Mouse (Mus musculus): Measurements from ENCODE around the gene Asb16. TPM values are rescaled to one million over a fixed set of nuclear protein-coding genes. Genes with fewer than 3 reads are reported as not detected.
A peak's percentile ranks its signal among the peaks of the same experiment; 100 is the strongest.

Gene Asb16
- polyA plus RNA-seq, 2 experiments, result 0.05 to 0.44 TPM

DNA sequence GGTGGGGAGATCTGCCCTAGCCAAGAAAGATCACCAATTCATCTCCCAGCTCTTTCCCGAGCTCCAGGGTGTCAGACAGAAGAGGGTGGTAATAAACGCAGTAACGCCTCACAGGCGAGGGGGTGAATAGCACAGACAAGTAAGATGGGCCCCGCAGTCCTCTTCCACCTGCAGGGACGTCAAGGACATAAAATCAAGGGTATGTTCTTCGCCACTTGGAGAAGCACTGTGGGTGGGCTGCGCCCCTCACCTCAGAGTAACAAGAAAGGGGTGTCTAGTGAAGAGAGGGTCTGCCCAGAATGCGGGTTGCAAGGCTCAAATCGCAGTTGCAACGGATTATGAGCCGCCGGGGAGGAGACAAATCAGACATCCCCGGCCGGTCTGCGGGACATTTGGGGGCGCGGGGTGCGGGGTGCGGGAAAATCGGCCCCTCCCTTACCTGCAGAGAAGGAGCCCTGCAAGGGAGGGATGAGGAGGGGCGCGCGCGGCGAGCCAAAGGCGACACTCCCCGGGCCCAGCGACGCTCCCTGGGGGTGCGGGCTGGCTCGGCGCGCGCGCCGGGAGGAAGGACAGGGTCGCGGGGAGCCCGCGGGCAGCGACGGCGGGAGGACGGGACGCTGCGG, 39.1 kb upstream of the Asb16 start:
- peaks cover 4 to 19% of the 10 kb centered on the region in 2 experiments for H3K4me1 ChIP-seq (replicated peaks; ENCODE audit: control insufficient read depth in 2 of 2, insufficient read depth in 2 of 2, low read length in 1 of 2)
- no peak for DNase-seq (ENCODE audit: low read depth in 3 of 3, low spot score in 3 of 3)
- H3K27me3 ChIP-seq (ENCODE audit: control insufficient read depth, insufficient read depth, low read length), result peaks cover 23% of the 10 kb centered on the region
- peak; percentile 62 for ATAC-seq (ENCODE audit: insufficient read depth)
- 2% methylated on average over 44 of the region's 47 CpGs for WGBS (ENCODE audit: insufficient replicate concordance)
- no peak overlapping the region; the same call in 1 of the 2 replicates for H3K27ac ChIP-seq
- peak overlapping the region; percentile 72 for H3K9ac ChIP-seq (replicated peaks)
- no peaks in the 10 kb centered on the region for H3K9me3 ChIP-seq (ENCODE audit: control insufficient read depth, low read length)
- no peaks in the 10 kb centered on the region for H3K36me3 ChIP-seq (replicated peaks; ENCODE audit: control insufficient read depth, insufficient read depth, low read depth)
- TF ChIP-seq EP300 (IDR thresholded peaks at IDR 0.05; ENCODE audit: low read depth), result no peak
- no peak for TF ChIP-seq CTCF (IDR thresholded peaks at IDR 0.05; ENCODE audit: low read depth)
- peak overlapping the region; percentile 69 to 87 for H3K4me3 ChIP-seq (ENCODE audit: insufficient read depth in 1 of 2, low read depth in 2 of 2, low read length in 2 of 2)
- peak overlapping the region; percentile 92 for H3K4me2 ChIP-seq (ENCODE audit: low read depth)

DNA sequence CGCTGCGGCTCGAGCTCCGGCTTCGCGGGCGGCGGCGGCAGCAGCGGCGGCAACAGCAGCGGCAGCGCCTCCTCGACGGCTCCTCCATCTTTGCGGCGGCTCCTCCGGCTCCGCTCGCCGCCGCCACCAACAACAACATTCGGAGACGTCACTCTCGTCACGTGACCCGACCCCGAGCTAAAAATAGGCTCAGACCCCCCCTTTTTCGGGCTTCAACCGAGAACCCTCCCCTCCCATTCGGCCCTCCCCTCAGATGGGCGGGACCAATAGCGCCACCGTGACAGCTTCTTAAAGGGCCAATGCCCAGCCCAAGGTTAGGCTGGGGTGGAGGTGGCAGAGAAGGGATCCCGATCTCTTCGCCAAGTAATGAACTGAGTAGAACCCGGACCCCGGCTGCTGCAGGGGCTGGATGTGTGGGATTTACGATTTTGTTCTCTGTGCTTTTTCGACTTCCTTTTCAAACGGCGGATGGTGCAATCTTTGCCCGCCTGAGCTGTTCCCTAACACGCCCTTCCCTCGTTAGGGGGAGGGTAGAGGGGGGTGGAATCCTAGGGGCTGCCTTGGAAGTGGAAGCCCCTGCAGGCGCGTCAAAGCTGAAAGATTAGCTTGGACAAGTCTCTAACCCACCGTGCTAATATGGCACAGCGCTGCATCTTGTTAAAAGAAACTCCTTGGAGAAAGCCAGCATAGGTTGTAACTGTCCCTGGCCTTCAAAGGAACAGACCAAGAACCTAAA, 38.4 kb upstream of the Asb16 start, which contains the start of gene Hdac5:
Hdac5 (minus strand) TSS at position 161 of the 736 bp plus-strand sequence.
- DNase-seq (ENCODE audit: low read depth in 3 of 3, low spot score in 3 of 3), result peak; percentile 94 to 97 (median 95)
- no peak within 1 kb of the TSS; the same call in 1 of the 2 replicates for H3K27ac ChIP-seq
- peak within 1 kb of the TSS; percentile 69 to 87 for H3K4me3 ChIP-seq (ENCODE audit: insufficient read depth in 1 of 2, low read depth in 2 of 2, low read length in 2 of 2)
- TF ChIP-seq CTCF (IDR thresholded peaks at IDR 0.05; ENCODE audit: low read depth), result peak; percentile 19; the same call in 1 of the 2 replicates
- TF ChIP-seq EP300 (IDR thresholded peaks at IDR 0.05; ENCODE audit: low read depth), result no peak
- H3K9me3 ChIP-seq (ENCODE audit: control insufficient read depth, low read length), result no peaks in the 10 kb centered on the region
- no peaks in the 10 kb centered on the region for H3K36me3 ChIP-seq (replicated peaks; ENCODE audit: control insufficient read depth, insufficient read depth, low read depth)
- WGBS (ENCODE audit: insufficient replicate concordance), result under 1% methylated on average over 47 of the region's 49 CpGs
- H3K4me2 ChIP-seq (ENCODE audit: low read depth), result peak within 1 kb of the TSS; percentile 92
- ATAC-seq (ENCODE audit: insufficient read depth), result peak; percentile 97
- peak within 1 kb of the TSS; percentile 72 for H3K9ac ChIP-seq (replicated peaks)
- peaks cover 23% of the 10 kb centered on the region for H3K27me3 ChIP-seq (ENCODE audit: control insufficient read depth, insufficient read depth, low read length)
- H3K4me1 ChIP-seq (replicated peaks; ENCODE audit: control insufficient read depth in 2 of 2, insufficient read depth in 2 of 2, low read length in 1 of 2), result peaks cover 4 to 14% of the 10 kb centered on the region in 2 experiments

DNA sequence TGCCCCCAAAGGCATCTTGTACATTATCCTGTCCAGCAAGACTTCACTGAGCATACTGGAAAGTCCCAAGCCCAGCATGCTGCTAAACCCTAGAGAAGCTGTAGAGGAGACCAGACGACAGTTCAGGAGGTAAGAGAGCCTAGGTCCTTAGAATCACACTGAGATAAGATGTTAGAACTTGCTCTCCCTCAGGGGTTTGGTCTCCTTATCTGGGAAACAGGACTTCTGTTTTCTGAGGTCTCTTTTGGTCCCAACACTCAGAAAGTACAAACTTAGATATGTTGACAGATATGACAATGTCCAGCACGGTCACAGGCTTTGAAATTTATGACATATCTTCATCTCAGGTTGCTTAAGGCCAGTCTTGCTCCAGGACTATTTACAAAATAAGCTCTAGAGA, 32.5 kb upstream of the Asb16 start:
- no peak overlapping the region for H3K4me3 ChIP-seq (ENCODE audit: insufficient read depth in 1 of 2, low read depth in 2 of 2, low read length in 2 of 2)
- WGBS (ENCODE audit: insufficient replicate concordance), result 7% methylated on average over 2 of the region's 2 CpGs
- H3K9me3 ChIP-seq (ENCODE audit: control insufficient read depth, low read length), result no peaks in the 10 kb centered on the region
- peaks cover 0 to 8% of the 10 kb centered on the region in 2 experiments; a peak in 2 of 4 replicates for H3K4me1 ChIP-seq (replicated peaks; ENCODE audit: control insufficient read depth in 2 of 2, insufficient read depth in 2 of 2, low read length in 1 of 2)
- no peaks in the 10 kb centered on the region for H3K36me3 ChIP-seq (replicated peaks; ENCODE audit: control insufficient read depth, insufficient read depth, low read depth)
- DNase-seq (ENCODE audit: low read depth in 3 of 3, low spot score in 3 of 3), result no peak
- no peak overlapping the region for H3K9ac ChIP-seq (replicated peaks)
- no peak for ATAC-seq (ENCODE audit: insufficient read depth)
- TF ChIP-seq EP300 (IDR thresholded peaks at IDR 0.05; ENCODE audit: low read depth) (no peak), CTCF (IDR thresholded peaks at IDR 0.05; ENCODE audit: low read depth) (no peak)
- no peak overlapping the region for H3K27ac ChIP-seq
- H3K4me2 ChIP-seq (ENCODE audit: low read depth), result no peak overlapping the region
- H3K27me3 ChIP-seq (ENCODE audit: control insufficient read depth, insufficient read depth, low read length), result no peaks in the 10 kb centered on the region; the same call in 1 of the 2 replicates

DNA sequence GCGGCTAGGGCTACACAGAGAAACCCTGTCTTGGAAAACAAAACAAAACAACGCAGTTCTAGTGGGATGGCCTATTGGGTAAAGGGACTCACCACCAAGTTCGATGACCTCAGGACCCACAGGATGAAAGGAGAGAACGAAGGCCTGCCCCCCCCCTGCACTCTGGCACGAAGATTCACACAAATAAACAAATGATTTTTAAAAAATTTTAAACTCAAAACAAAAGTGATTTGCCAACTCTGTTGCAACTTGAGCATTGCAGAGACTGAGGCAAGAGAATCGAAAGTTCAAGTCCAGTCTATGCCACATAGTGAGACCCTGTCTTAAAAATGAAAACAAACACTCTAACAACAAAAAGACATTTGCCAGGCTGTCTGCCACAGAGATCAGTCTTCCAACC, 27.9 kb upstream of the Asb16 start:
- DNase-seq (ENCODE audit: low read depth in 3 of 3, low spot score in 3 of 3) (no peak), ATAC-seq (ENCODE audit: insufficient read depth) (no peak)
- Histone ChIP-seq H3K27me3 (ENCODE audit: control insufficient read depth, insufficient read depth, low read length) (peaks cover 10% of the 10 kb centered on the region), H3K4me3 (ENCODE audit: insufficient read depth in 1 of 2, low read depth in 2 of 2, low read length in 2 of 2) (no peak overlapping the region), H3K36me3 (replicated peaks; ENCODE audit: control insufficient read depth, insufficient read depth, low read depth) (no peaks in the 10 kb centered on the region), H3K9ac (replicated peaks) (no peak overlapping the region), H3K4me2 (ENCODE audit: low read depth) (no peak overlapping the region), H3K27ac (no peak overlapping the region), H3K9me3 (ENCODE audit: control insufficient read depth, low read length) (no peaks in the 10 kb centered on the region), H3K4me1 (replicated peaks; ENCODE audit: control insufficient read depth in 2 of 2, insufficient read depth in 2 of 2, low read length in 1 of 2) (peaks cover 0 to 8% of the 10 kb centered on the region in 2 experiments; a peak in 2 of 4 replicates)
- WGBS (ENCODE audit: insufficient replicate concordance), result 76% methylated on average over 6 of the region's 6 CpGs
- TF ChIP-seq CTCF (IDR thresholded peaks at IDR 0.05; ENCODE audit: low read depth) (no peak), EP300 (IDR thresholded peaks at IDR 0.05; ENCODE audit: low read depth) (no peak)

DNA sequence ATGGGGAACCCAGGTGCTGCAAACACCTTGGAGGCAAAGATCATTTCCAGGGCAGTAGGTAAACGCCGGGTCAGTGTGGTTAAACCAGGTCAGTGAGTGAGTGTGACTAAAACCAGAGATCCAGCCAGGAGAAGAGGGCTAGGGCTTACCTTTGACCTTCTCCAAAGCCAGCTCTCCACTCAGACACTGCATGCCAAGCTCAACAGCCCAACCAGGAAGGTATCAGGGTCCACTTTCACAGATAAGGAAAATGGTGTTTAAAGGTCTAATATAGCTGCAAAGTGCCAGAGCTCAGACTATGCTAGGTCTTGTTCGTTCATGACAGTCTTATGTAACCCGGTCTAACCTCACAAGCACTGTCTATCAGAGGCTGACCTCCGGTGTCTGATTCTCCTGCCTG, 27.3 kb upstream of the Asb16 start:
- Histone ChIP-seq H3K27me3 (ENCODE audit: control insufficient read depth, insufficient read depth, low read length) (peaks cover 10% of the 10 kb centered on the region), H3K4me1 (replicated peaks; ENCODE audit: control insufficient read depth in 2 of 2, insufficient read depth in 2 of 2, low read length in 1 of 2) (peaks cover 0 to 5% of the 10 kb centered on the region in 2 experiments; a peak in 2 of 4 replicates), H3K4me3 (ENCODE audit: insufficient read depth in 1 of 2, low read depth in 2 of 2, low read length in 2 of 2) (no peak overlapping the region), H3K36me3 (replicated peaks; ENCODE audit: control insufficient read depth, insufficient read depth, low read depth) (no peaks in the 10 kb centered on the region), H3K27ac (no peak overlapping the region), H3K4me2 (ENCODE audit: low read depth) (no peak overlapping the region), H3K9me3 (ENCODE audit: control insufficient read depth, low read length) (no peaks in the 10 kb centered on the region), H3K9ac (replicated peaks) (no peak overlapping the region)
- 62% methylated on average over 5 of the region's 5 CpGs for WGBS (ENCODE audit: insufficient replicate concordance)
- peak; percentile 50 for ATAC-seq (ENCODE audit: insufficient read depth)
- no peak for DNase-seq (ENCODE audit: low read depth in 3 of 3, low spot score in 3 of 3)
- no peak for TF ChIP-seq CTCF (IDR thresholded peaks at IDR 0.05; ENCODE audit: low read depth)
- TF ChIP-seq EP300 (IDR thresholded peaks at IDR 0.05; ENCODE audit: low read depth), result no peak

All from liver, embryonic 14.5 days (tissue).